Mouse (Mus musculus): ENCODE results near the gene Vsir.

- TF ChIP-seq CTCF (IDR thresholded peaks at IDR 0.05; ENCODE audit: borderline replicate concordance, insufficient read depth, low read depth, low read length): no peak
- TF ChIP-seq POLR2A (IDR thresholded peaks at IDR 0.05; ENCODE audit: borderline replicate concordance, insufficient read depth, low read length): no peak
These were observed 44.3 kb downstream of the Vsir start for GRCm38 (mm10) chr10:60390904-60391420.
